Mouse (Mus musculus) induced T-regulatory cell, adult 2 months (primary cell): ENCODE data around the gene Heg1.
A peak's percentile ranks its signal among the peaks of the same experiment; 100 is the strongest.

ENCODE experiments used
- DNase-seq: peaks from one replicate; pipeline ENCODE4 v3.0.0-alpha.2; 2012; ENCODE audit warnings: low read depth

The Heg1 gene

DNA sequence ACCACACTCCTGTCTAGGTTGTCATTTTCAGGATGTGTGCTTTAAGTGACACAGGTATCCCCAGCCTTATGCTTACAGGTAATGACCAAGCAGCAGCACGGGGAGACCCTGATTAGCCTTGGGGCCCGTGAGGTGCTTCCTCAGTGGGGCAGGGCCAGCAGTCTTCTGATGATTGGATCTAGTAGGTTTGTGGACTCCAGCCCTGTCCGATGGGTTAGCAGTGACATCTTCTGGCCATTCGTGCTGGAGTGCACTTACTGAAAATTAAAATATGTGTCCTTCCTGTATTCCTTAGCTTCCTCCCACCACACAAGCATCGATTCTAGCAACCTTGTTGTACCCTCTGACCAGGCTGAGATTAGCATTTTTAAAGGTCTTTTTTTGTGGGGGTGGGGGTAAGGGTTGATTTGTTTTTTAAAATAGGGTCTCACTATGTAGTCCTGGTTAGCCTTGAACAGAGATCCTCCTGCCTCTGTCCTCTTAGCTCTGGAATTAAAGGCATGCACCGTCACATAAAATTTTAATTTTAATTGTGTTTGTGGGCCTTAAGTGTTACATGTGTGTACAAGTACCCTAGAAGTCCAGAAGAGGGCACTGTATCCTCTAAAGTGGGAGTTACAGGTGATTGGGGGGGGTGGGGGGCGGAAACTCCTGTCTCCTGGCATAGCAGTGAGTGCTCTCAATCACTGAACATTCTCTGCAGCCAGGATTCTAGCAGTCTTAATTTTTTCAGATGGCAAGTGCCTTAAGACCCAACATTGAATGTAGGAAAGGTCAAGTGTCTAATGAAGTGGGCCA lies 60.7 kb downstream of the Heg1 start:
- peak; percentile 84 for DNase-seq

GRCm38 (mm10) chr16:33745457-33745856 lies 61.3 kb downstream of the Heg1 start:
- no peak for DNase-seq

GRCm38 (mm10) chr16:33746074-33746676 lies 62.0 kb downstream of the Heg1 start:
- DNase-seq: no peak

- DNase-seq: peak; percentile 88
Measured at GRCm38 (mm10) chr16:33747346-33747954, 63.3 kb downstream of the Heg1 start.

GRCm38 (mm10) chr16:33747994-33748393 lies 63.8 kb downstream of the Heg1 start:
- no peak for DNase-seq

DNA sequence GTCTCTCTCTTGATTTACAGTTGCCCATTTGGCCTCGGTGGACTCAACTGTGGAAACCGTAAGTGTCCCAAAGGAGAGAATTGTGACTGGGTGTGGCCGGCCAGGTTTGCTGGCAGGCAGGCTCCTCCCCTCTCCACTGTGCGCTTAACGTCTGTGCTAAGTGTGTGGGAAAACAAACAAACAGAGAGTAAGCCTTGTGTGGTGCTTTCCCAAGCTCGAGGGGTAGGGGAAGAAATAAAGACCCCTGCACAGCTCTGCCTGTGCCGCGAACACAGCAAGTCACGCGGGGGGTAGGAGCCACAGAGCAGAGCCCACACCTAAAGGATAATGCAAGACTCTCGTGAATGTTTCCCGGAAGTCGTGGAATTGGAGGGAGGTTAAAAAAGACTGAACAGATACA lies 67.0 kb downstream of the Heg1 start:
- DNase-seq: peak; percentile 85

DNA sequence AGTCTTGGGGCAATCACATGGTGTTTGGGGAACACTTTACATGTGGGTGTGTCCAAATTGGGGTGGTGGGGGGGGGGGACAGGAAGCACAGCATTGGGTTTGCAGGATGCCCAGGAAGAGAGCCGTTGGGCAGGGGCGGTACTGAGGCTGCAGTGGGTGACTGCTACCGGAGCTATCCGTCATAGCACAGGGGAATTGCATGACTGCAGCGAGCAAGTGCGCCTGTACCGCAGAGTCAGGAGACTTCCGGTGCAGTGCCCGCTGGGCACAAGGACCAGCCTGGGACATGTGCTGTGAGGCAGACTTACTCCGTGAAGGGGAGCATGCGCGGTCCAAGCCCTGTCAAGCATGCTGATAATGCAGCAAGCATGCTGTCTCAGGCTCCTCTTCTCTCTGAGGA lies 67.4 kb downstream of the Heg1 start:
- peak; percentile 92 for DNase-seq

- DNase-seq: no peak
Measured at GRCm38 (mm10) chr16:33752904-33753578, 68.9 kb downstream of the Heg1 start.

GRCm38 (mm10) chr16:33755293-33755692 lies 71.1 kb downstream of the Heg1 start:
- DNase-seq: peak; percentile 81

DNA sequence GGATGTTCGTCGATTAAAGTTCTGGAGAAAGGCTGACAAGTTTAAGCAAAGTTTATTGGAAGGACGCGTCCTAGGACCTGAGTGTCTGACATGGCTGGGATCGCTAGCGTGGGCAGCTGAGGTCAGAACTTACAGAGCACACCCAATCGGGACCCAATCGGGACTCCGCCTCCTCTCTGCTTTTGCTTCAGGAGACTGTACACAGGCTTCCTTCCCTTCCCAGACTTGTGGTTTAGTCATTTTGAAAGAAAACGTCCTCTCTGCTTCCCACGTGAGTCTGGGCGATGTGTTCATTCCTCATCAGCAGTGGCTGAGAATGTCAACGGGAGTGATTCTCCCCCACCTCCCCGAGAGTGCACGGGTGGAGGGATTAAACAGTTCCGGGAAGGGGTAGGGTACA lies 71.8 kb downstream of the Heg1 start:
- peak; percentile 63 for DNase-seq

GRCm38 (mm10) chr16:33756396-33756795 lies 72.2 kb downstream of the Heg1 start:
- peak; percentile 52 for DNase-seq

- DNase-seq: no peak
Measured at GRCm38 (mm10) chr16:33759207-33759606, 75.0 kb downstream of the Heg1 start.

DNA sequence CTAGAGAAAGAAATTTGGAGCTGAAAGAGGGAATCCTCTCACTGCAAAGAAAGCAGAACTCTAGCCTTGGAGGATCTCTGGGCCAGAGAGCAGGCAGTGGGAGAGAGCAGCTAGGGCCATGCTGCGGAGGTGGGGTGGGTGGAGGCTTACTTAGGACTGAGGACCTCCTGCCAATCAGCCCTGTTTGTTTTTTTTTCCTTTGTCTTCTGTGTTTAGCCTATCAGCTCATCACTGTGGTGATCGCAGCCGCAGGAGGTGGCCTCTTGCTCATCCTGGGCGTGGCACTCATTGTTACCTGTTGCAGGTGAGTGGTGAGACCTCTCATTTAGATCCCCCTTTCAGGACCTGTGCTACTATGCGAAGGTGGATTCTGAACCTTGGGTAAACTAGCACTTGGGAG lies 76.4 kb downstream of the Heg1 start:
- DNase-seq: no peak

DNA sequence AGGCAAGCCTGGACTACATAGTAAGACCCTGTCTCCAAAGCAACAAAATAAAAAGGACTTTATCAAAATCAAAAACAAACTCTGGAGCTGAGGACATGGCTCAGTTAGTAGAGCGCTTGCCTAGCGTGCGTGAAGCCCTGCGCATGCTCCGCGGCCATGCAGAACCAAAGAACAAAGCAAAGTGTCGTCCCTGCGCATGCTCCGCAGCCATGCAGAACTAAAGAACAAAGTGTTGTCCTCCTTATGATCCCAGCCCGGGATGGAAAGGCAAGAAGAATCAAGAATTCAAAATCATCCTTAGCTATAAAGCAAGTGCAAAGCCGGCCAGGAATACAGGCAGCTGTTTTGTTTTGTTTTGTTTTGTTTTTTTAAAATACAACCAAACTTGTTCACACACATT lies 76.8 kb downstream of the Heg1 start:
- no peak for DNase-seq

DNA sequence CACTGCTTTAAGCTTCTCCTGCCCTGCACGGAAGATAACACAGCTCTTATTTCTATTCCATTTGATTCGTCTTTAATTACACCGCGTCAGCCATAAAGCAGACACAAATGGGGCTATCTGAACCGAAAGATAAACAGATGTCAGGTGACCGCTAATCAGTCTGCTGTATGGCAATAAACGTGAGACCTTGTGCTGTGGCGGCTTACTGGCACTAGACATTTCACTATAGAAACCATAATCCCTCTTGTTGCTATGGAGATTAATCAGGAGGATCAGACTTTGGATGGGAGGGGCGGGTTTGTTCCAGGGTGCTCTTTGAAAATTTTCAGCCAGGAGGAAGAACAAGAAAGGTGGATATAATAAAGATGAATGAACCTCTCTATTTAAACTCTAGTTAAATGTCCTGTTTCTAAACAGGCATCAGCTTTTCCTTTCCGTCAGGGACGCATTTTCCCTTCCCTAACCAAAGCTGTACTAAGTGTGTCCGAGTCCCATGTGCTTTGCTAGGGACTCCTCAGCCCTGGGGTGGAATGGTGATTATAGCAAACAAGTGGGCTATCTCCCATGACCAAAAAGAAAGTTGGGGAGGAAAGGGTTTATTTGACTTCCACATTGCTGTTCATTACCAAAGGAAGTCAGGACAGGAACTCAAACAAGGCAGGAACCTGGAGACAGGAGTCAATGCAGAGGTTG lies 80.5 kb downstream of the Heg1 start:
- no peak for DNase-seq

GRCm38 (mm10) chr16:33765477-33765876 lies 81.3 kb downstream of the Heg1 start:
- DNase-seq: no peak

GRCm38 (mm10) chr16:33766309-33766708 lies 82.1 kb downstream of the Heg1 start:
- no peak for DNase-seq

DNA sequence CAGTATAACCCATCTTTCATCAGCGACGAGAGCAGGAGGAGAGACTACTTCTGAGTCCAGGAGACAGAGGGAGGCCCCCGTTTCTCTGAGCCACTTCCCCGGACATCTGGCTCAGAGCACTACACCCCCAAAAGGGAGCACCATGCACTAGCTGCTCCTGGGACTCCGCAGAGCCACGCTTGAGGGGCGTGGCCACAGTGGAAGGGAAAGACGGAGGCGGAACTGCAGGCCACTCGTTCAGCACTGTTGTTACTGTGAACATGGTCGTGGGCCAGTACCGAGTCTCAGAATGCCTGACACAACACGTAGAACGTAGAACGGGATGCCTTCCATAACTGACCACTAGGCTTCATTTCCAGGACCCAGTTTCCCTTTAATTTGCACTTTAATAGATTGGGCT lies 82.6 kb downstream of the Heg1 start:
- no peak for DNase-seq

GRCm38 (mm10) chr16:33768491-33769278 lies 84.5 kb downstream of the Heg1 start:
- DNase-seq: no peak

DNA sequence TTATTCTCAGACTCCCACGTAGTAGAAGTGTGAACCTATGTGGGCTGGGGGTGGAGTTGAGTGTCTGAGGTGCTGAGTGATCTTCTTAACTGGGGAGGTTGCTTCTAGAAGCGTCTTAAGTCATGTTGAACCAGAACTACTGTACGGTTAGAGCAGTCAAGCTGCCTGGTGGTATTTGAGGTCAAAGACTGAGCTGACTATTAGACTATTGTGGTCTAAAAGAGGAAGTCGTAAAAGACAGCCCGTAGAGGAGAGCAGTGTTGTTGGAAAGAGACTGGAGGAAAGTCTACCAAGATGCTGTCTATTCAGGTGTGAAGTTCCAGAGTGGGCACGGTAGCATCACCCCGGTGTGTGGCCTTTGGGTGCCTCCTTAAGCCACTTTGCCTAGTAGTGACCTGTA lies 85.7 kb downstream of the Heg1 start:
- DNase-seq: peak; percentile 85

GRCm38 (mm10) chr16:33770778-33771454 lies 86.7 kb downstream of the Heg1 start:
- DNase-seq: no peak
